Mouse (Mus musculus) gastrocnemius, adult 18-20 months (tissue): Measurements from ENCODE around the gene Glis3. TPM values are rescaled to one million over a fixed set of nuclear protein-coding genes. Genes with fewer than 3 reads are reported as not detected.

ENCODE experiments used
- DNase-seq: peaks from one replicate; pipeline ENCODE4 v3.0.0; 2021; ENCODE audit warnings: low spot score
- total RNA-seq, 2 experiments: library from RNA; stranded (reverse); gene quantifications; 2 replicates each; pipeline ENCODE4 v1.2.3; 2021

Gene Glis3
- total RNA-seq, 2 experiments from 2014 or later = 0.48 to 0.55 TPM

DNA sequence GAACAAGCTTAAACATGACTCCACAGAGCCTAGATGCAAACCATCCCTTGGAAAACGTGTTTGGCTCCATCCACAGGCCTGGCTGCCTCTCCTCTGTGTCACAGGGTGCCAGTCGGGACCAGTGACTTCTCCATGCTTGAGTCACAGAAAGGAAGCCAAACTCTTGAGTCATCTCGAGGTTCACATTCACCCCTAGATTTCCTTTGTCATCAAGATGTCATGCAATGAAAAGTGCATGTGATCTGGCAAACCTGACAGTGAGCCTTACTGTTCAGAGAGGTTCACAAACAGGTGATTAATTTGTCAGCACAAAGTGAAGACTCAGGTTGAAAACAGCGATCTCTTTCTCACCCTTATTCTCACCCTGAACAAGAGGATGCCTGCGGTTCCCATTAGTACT, 290.7 kb downstream of the Glis3 start:
- DNase-seq = no peak

DNA sequence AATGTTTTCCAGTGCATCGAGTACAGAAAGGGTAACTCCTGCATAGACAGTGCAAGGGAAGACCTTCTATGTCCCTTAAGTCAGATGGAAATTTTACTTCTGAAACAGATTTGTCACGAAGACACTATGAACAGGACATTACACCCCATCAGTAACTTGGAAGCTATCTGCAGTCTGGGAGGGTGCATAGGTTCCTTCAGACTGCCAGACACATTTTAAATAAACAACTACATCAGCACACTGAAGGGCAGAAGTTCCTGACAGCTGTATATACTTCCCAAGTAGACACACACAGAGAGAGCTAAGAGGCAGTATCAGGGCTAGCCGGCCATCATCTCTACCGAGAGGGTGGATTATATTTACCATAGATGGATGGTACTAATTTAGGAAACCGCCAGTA, 296.5 kb downstream of the Glis3 start:
- no peak for DNase-seq

DNA sequence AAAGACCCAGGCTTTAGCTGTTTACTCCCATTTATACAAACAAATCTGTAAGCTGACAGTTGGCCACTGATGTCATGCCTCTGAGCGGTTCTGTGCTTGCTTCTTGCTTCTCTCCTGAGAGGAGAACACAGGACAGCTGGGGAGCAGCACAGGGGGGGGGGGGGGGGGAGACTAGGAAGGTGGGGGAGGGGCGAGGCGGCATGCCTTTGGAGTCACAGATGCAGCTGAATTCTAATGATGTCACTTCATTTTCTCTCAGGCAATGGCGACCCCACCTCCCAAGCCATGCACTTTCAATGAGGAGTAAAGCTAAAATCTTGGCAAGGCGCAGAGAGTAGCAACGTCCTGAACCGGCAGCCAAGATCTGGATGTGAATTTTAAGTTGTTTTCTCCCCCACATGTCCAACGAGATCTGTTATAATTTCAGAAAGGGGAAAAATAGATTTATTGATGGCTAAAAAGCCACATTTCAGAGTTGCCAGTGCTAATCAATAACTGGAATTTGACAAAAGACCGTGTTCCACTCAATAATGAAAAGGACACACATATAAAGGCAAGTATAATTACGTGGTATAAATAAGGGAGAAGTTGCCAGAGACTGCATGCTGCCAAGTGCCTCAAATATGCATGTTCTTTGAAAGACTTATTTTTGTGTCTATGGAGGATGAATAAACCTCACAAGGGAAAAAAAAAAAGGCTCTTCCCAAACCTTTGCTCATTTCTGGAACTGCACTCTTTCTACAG, 297.5 kb downstream of the Glis3 start:
- DNase-seq = no peak

DNA sequence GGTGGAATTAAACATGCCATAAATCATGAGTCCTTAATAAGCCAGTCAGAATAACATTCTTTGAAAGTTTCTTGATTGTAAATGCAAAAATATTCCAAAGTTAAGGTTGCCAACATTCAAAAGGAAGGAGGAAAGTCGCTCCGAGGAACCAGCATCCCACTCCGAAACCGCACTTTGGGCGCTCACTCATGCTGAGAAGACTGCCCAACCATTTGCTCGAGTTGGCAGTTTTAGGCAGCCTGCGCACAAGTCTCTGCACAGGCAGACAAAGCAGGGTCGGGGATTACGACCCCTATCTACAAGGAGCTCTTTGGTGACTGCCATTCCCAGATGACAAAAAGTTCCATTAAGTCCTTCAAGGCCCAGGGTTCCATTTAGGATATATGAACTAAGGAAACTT, 298.4 kb downstream of the Glis3 start:
- DNase-seq = no peak

DNA sequence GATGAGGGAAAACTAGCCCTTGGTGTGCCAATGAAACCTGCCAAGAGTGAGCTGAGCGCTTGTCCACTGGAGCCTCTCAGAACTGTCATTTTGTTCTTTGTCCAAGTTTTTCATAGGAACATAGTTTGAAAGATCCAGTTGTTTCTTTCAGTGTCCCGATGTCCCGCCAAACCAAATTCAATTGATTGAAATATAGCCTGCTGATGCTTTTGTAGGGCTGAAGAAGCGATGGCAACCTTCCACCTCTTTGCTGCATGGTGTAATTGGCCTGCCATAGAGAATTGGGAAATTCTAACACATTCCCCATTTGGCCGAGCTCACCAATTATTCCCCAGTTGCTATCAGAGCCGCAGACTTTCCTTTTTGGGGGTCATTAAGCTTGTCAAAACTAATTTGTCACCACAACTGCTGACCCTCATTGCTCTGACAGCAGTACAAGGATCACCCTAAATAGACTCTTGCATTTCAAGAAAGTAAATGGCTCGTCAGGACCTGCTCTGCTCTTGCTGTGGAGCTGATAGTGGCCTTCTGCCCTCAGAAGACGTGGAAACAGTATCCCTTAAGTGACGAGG, 299.1 kb downstream of the Glis3 start:
- peak; percentile 49 for DNase-seq

DNA sequence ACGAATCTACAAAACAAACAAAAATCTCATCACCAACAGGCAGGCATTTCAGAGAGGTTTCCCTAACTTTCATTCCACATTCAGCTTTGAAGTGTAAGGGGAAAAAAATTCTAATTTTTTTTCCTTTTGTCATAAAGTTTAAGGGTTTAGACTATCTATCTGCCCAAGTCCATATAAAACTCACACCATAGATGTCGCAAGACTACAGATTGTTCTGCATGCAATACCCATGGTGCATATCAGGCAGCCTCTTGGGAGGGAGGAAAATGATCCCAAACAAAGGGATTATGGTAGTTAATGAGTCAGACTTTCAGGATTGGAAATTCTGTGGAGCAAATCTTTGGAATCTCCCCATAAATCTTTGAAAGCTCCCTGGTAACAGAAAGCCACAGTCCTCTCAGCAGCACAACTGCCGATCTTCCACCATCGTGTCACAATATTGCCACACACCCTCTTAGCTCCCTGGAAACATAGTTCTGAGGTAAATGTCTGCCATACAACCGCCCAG, 302.0 kb downstream of the Glis3 start:
- peak; percentile 24 for DNase-seq

DNA sequence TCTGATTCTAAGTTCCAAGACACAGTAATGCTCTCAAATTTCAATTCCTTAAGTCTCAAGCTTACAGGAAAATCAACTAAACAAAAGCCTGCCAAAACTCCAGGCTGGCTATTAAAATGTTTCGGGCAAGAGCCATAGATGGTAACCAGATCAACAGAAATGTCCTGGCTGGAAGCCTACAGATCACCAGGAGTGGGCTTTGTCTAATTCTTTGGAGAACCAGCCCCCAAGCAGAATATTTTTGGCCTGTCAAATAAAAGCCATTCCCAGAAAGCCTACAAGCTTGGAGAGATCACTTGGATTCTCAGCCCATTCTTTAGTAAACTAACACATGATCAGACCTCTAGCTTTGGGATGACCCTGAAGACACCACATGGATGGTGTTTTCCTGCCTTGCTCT, 303.5 kb downstream of the Glis3 start:
- no peak for DNase-seq

DNA sequence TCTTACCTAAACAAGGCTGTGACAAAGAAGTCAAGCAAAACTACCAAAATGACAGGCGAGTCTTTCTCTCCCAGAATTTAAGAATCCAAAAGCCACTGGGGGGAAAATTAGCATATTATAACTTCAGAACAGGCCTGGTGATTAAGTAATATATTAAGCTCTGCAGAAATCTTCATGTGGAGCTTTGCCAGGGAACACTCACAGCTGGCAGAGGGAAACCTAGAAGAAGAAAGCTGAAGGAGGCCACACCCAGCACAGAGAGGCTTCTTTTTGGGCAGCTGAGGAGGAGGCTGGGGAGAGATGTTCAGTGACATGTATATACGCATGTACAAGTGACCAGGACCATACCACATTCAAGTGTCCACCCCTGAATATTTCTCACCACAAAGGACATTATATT, 304.1 kb downstream of the Glis3 start:
- peak; percentile 28 for DNase-seq

DNA sequence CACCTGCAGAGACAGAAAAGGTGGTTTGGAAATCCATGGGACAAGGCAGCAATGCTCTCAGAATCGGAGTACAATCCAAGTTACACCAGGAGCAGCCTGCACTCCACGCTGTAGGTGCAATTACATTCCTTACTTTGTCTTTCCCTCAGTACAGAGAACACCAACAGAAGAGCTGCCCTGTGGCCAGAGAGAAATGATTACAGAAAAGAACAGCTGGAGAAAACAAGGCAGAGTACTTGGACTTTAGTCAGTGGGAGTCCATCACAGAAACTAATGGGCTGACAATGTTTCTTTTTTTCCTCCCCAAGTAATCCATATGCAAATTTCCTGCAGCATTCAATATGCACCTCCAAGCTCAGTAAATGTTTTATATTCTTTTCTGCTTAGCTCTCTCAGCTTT, 305.4 kb downstream of the Glis3 start:
- DNase-seq = no peak

DNA sequence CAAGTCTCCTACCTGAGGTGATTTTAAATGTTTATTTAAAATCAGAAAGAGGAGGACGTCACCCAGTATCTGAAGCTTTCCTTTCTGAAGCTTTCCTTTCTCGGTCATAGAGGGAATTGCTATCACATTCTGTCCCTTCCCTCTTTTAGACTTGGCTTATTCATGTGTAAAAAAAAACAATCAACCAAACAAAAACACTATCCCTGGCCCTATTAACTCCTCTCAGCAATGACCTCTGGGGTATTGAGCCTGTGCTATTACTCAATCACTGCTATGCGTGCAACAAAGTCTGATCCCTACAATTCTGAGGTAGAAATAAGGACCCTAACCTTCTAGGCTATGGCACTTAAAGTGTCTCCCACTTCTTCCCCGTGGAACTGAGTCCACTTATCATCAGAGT, 311.7 kb downstream of the Glis3 start:
- no peak for DNase-seq

DNA sequence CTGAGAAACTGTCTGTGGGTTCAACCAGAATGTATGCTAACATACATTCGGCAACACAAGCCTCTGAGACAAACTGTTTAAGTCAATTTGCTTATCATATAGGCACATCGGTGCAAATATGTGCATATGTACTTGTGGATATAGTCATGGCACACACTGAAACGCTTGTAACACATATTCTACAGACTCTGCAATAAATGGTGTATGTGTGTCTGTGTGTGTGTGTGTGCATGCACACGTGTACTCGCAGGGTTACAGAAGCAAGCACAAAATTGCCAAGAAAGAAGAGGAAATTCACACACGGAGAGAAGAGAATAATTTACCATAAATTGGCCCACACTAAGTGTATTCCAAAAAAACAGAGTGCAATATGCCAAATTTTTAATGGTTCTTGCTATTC, 312.6 kb downstream of the Glis3 start:
- no peak for DNase-seq

DNA sequence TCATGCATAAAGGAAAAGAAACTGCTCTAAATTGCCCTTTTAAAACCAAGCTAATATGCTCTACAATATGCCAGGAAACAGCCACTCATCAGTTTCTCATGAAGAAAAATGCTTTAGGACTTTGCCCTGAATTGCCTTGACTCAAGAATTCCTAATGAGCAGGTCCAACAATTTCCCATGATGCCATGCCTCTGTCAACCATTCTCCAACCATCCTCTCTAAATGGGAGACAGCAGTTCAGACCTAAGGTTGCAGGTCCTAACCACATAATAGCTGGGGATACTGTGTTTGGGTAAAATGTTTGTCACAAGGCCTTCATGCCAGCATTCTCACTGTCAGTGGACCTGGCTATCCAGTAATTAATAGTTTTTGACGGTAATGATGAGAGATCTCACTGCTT, 313.1 kb downstream of the Glis3 start:
- DNase-seq = no peak

DNA sequence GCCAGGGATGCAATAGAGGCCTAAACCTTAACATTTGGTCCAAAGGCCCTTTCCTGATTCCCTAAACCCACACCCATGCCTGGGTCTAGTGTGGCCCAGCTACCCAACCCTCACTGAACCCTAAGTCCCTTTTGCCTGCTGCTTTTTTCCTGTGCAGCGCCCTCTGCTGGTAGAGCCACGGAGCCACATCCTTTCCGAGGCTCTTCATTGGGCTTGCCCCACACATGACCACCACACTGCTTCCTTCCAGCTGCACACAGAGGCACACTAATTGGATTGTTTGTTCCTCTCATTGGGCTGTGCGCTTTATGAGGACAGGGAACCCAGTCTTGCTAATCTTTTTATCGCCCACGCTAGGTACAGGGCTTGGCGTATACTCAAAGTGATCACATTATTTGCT, 314.0 kb downstream of the Glis3 start:
- no peak for DNase-seq

DNA sequence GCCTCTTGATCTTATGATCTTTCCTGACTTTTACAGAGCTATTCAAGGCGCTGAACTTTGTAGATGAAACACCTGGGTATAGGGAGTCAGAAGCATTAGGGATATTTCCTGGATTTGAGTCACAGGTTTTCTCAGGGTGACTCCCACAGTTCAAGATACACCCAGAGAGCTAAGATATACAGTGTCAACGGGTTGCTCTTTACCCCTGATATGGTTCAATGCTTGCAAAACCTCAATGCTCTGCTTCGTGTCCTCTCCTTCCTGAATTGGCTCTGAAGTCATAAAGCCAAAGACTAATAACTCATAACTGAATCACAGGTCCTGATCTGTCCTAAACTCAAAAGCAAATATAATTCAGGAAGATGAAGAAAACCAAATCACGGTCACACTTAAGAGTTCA, 319.0 kb downstream of the Glis3 start:
- DNase-seq = no peak

DNA sequence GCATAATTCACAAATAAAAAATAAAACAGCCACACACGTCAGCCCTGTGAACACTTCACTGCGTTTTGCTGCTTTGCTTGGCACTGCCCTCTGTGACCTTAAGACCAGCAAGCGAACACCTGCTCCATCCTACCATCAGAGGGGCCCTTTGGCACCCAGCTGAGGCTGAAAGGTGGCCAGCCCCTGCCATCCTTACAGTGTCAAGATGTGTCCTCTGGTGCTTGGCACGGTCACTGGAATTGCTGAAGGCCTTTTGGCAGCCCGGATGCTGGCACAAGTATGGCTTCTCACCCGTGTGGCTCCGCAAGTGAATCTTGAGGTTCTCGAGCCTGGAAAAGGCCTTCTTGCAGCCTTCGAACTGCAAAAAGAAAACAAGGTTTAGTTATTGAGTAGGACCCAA, 322.3 kb downstream of the Glis3 start:
- no peak for DNase-seq

DNA sequence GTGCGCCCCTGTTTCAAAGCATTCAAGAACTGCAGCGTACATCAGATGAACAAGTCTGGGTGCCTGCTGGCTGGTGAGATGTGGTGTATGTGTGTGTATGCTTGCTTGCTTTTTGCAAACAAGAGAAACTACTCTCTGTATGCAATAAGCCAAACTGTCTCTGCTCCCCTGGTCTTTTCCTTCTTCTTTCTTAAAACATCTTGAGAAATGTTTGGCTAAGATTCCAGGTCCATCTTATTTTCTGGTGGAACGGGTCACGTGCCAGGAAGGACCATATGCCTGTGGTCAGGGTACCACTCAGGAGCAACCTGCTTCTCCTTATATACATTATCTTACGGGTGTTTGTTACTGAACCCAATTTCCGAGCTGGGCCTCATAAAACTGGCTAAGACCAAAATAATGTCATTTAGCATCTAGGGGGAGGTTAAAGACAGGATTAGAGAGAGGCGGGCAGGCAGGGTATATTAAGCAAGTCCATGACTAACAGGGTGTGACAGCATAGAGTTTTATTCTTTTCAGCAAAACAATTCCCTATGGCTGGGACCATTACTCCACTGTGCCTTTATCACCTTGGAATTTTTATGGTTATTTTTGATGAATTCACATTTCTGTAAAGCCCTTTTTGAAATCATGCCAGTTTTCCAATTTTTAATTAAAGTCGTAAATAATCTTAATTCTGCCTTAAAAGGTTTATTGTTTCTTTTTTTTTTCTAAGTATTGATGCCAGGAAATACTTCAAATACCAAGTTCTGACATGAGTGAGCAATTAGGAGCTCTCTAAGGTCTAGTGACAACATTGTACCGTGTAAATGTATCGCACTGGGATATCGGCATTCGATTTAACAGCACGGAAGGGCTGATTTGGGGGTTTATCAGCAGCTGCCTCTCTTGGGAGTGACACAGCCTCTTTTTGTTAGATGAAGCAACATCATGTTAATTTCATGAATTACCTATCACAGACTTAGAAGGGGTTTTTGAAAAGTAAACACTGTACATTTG, 328.5 kb downstream of the Glis3 start:
- no peak for DNase-seq

DNA sequence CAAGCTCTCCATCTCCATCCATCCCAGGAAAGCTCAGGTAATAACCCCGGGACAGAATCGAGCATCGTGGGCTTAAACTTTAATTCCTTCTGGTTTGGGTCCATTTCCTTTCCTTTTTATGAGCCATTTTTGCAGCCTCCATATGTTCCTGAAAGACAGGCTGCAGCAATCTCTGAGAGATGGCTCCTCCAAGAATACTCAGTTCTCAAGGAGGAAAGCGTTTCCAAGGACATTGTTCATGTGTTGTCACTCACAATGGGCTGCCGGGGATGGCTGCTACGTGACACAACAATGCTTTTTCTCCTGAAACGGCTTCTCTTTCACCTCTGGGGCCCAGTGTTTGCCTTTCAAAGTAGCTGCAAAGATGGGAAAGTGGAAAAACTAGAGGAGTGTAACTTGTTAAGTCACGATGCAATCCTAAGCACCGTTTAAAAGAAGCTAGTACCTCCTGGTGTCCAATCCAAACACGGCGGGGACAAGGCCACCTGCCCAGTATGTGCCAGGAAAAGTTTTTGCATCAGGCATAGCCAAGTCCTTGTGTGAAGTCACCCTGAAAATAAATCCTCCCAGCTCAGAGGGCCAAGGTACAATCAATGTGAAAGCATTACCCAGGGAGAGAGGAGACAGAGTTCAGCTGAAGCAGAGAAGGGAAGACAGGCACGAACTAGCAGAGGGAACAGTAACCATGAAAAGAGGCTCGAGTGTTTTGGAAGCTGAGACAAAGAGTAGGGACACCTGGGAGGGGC, 332.6 kb downstream of the Glis3 start:
- no peak for DNase-seq

DNA sequence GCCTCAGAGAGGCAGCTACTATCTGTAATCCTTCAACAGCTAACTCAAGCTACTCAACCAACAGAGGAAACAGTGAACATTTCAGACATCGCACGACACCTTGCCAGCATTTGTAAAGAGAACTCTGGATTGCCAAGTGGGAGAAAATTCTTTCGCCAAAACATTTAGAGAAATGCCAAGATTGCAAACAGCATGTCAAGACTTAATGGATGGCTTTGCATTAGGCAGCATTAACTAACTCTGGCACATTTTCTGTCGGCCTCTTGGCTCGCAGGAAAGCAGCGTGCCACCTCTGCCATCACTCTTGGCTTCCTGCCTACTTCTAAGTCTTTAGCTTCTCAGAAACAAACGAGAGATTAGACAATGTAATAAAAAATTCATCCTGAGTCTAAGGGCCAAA, 336.2 kb downstream of the Glis3 start:
- no peak for DNase-seq

DNA sequence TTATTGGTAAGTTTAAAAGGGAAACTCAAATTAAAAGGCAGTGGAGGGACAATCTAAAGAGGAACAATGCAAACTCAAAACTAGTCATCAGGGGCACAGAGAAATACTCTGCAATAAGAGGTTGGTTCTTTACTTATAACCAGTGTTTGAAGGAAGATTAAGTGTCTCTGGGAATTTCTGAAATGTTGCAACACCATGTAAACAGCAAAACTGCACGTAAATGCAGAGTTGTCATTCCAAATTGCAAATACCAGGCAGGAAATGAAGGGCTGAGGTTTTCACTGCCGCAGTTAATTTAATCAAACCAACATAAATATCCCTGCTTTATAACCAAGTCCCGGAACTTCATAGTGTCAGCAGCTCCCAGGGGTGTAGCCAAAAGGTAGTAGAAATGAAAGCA, 342.3 kb downstream of the Glis3 start:
- no peak for DNase-seq

DNA sequence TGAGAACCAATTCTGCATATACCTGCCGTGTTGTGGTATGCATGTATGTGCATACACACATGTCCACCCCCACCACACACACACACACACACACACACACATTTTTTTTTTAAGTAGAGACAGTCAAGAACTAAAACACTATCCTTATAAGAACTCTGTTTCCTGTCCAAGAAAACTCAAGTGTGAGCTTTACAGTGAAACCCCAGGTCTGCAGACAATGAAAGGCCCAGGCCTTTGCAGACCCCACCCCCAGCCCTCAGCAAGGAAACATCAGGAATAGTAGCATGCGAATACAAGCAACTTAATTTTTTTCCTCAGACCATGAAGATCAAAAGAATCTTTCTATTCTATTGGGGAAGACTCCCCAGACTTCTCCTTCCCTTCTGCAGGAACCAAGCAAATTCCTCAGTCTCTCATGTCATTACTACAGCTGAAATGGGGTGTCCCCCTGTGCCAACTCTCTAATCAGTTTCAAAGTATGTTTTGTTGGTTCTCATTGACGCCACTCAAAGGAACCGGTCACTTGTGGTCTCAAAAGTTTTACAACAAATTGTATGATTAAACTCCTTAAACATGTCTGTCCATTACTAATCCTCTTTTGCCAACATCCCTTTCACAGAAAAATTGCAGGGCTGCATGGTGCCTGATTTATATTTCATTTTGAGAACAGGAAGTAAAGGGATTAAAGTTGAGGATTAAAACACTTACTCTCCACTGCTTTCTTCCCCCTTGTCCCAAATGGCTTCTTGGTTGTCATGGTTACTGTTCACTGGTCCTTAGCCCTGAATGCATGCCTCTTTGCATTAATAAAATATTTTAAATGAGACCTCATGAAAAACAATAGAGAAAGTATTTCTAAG, 343.0 kb downstream of the Glis3 start:
- no peak for DNase-seq
